Mouse (Mus musculus): ENCODE results near the gene Tradd. TPM values are rescaled to one million over a fixed set of nuclear protein-coding genes. Genes with fewer than 3 reads are reported as not detected.

Gene Tradd
- total RNA-seq, 2 experiments from 2014 or later, result 14.0 to 18.1 TPM

- peak; percentile 58 for ATAC-seq (replicated peaks; ENCODE audit: low FRiP score, low TSS enrichment, poor library complexity, severe bottlenecking)
These were observed 12.1 kb upstream of the Tradd start for GRCm38 (mm10) chr8:105276292-105277120.

- ATAC-seq (replicated peaks; ENCODE audit: low FRiP score, low TSS enrichment, poor library complexity, severe bottlenecking), result no peak
These were observed 11.4 kb upstream of the Tradd start, which contains the start of gene Nol3 for GRCm38 (mm10) chr8:105275840-105276239. Gene Nol3, plus strand, starts transcription at chr8:105276140.

- ATAC-seq (replicated peaks; ENCODE audit: low FRiP score, low TSS enrichment, poor library complexity, severe bottlenecking), result no peak
These were observed 11.0 kb upstream of the Tradd start for GRCm38 (mm10) chr8:105275387-105275786.

- ATAC-seq (replicated peaks; ENCODE audit: low FRiP score, low TSS enrichment, poor library complexity, severe bottlenecking), result no peak
These were observed 6.4 kb upstream of the Tradd start for GRCm38 (mm10) chr8:105270916-105271186.

- no peak for ATAC-seq (replicated peaks; ENCODE audit: low FRiP score, low TSS enrichment, poor library complexity, severe bottlenecking)
These were observed 5.9 kb upstream of the Tradd start for GRCm38 (mm10) chr8:105270101-105270915.

- ATAC-seq (replicated peaks; ENCODE audit: low FRiP score, low TSS enrichment, poor library complexity, severe bottlenecking), result 0 out of 2 replicates have a peak, but pooled peaks have one; percentile 15
These were observed 5.1 kb upstream of the Tradd start, which contains the start of gene Hsf4 for GRCm38 (mm10) chr8:105269461-105269947. Gene Hsf4, plus strand, starts transcription at chr8:105269801.

GRCm38 (mm10) chr8:105269075-105269458 lies 4.7 kb upstream of the Tradd start:
- ATAC-seq (replicated peaks; ENCODE audit: low FRiP score, low TSS enrichment, poor library complexity, severe bottlenecking), result no peak

GRCm38 (mm10) chr8:105268342-105269074 lies 4.1 kb upstream of the Tradd start:
- ATAC-seq (replicated peaks; ENCODE audit: low FRiP score, low TSS enrichment, poor library complexity, severe bottlenecking), result no peak

GRCm38 (mm10) chr8:105266775-105267174 lies 2.4 kb upstream of the Tradd start:
- ATAC-seq (replicated peaks; ENCODE audit: low FRiP score, low TSS enrichment, poor library complexity, severe bottlenecking), result no peak

GRCm38 (mm10) chr8:105265128-105265527 lies 719 bp upstream of the Tradd start:
- peak; percentile 66 for ATAC-seq (replicated peaks; ENCODE audit: low FRiP score, low TSS enrichment, poor library complexity, severe bottlenecking)

GRCm38 (mm10) chr8:105263244-105263912 lies 1.0 kb downstream of the Tradd start:
- ATAC-seq (replicated peaks; ENCODE audit: low FRiP score, low TSS enrichment, poor library complexity, severe bottlenecking), result no peak

GRCm38 (mm10) chr8:105261326-105261980 lies 3.0 kb downstream of the Tradd start:
- no peak for ATAC-seq (replicated peaks; ENCODE audit: low FRiP score, low TSS enrichment, poor library complexity, severe bottlenecking)

- no peak for ATAC-seq (replicated peaks; ENCODE audit: low FRiP score, low TSS enrichment, poor library complexity, severe bottlenecking)
These were observed 3.9 kb downstream of the Tradd start for GRCm38 (mm10) chr8:105260371-105261099.

GRCm38 (mm10) chr8:105259721-105260320 lies 4.6 kb downstream of the Tradd start:
- peak; percentile 46 for ATAC-seq (replicated peaks; ENCODE audit: low FRiP score, low TSS enrichment, poor library complexity, severe bottlenecking)

- peak; percentile 8; the same call in 1 of the 2 replicates for ATAC-seq (replicated peaks; ENCODE audit: low FRiP score, low TSS enrichment, poor library complexity, severe bottlenecking)
These were observed 5.3 kb downstream of the Tradd start for GRCm38 (mm10) chr8:105258911-105259720.

GRCm38 (mm10) chr8:105257318-105258114 lies 6.9 kb downstream of the Tradd start:
- no peak for ATAC-seq (replicated peaks; ENCODE audit: low FRiP score, low TSS enrichment, poor library complexity, severe bottlenecking)
